Mouse (Mus musculus): ENCODE measurements at regions not wholly inside any gene's neighbourhood (a gene's known extent, or its start where the extent isn't known, plus 50 kb on each side); places are given as distances from the start of the nearest gene placed in this dataset.

DNA sequence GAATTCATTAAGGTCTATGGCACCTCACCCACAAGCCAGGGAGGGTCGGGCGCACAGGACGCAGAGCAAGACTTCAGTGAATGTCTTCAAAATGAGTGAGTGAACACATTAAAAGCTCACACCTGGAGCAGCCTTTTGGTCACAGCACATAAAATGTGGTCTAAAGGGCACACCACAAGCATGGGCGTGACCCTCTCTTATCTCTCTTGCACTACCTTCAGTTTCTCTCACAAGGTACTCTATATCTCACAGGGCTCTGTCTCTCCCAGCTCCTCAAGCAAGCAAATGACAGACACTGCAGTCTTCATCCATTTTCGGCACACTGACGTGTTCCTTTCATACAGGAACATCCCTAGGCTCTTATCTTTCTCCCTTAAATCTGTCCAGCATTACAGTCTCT is 444.0 kb downstream of the Slc16a7 start:
- no peak for TF ChIP-seq POLR2A (IDR thresholded peaks at IDR 0.05; ENCODE audit: insufficient read depth, low read length)
- TF ChIP-seq EP300 (IDR thresholded peaks at IDR 0.05; ENCODE audit: insufficient read depth, low read depth, low read length), result no peak
- TF ChIP-seq CTCF (IDR thresholded peaks at IDR 0.05; ENCODE audit: low read depth, low read length), result no peak

Measured in ES-Bruce4 (cell line).